Mouse (Mus musculus) G1E (cell line): ENCODE measurements around the gene Bex3. TPM values are rescaled to one million over a fixed set of nuclear protein-coding genes. Genes with fewer than 3 reads are reported as not detected.
"Not testable (repeated sequence)": the region's sequence is repeated elsewhere in the genome, so short reads cannot be mapped to it uniquely, and the experiment has no call there.

ENCODE experiments used
- ATAC-seq: 2 replicates; pipeline ENCODE4 v1.8.0; 2016; ENCODE audit warnings: mild to moderate bottlenecking; ENCODE audit not compliant: insufficient number of reproducible peaks, poor library complexity, low FRiP score, severe bottlenecking; ENCODE audit errors: extremely low read depth
- DNase-seq: peaks from one replicate; pipeline ENCODE4 v3.0.0; 2012; ENCODE audit warnings: low spot score
- H3K27me3 ChIP-seq: 2 replicates; pipeline ENCODE4 v1.6.1; 2012; ENCODE audit warnings: mild to moderate bottlenecking, low read length, inconsistent platforms; ENCODE audit not compliant: insufficient read depth
- H3K36me3 ChIP-seq: replicated peaks from 2 replicates; pipeline ENCODE3; 2012; ENCODE audit warnings: mild to moderate bottlenecking, inconsistent platforms
- H3K4me1 ChIP-seq: 2 replicates; pipeline ENCODE4 v1.6.1; 2012; ENCODE audit warnings: low read depth, low read length, inconsistent platforms, mixed read lengths; ENCODE audit not compliant: insufficient read depth
- H3K4me3 ChIP-seq: 2 replicates; pipeline ENCODE4 v1.5.1; 2012; ENCODE audit warnings: low read depth, mild to moderate bottlenecking, inconsistent platforms, low read length, moderate library complexity, mixed read lengths
- H3K9me3 ChIP-seq: replicated peaks from 2 replicates; pipeline ENCODE4 v1.6.1; 2012; ENCODE audit warnings: inconsistent platforms
- CTCF ChIP-seq: IDR thresholded peaks from 2 replicates; pipeline ENCODE4 v1.5.1; 2012; ENCODE audit warnings: low read depth, low read length, inconsistent platforms, mixed read lengths
- GATA1 ChIP-seq: IDR thresholded peaks from 2 replicates; pipeline ENCODE4 v1.6.1; 2012; ENCODE audit warnings: borderline replicate concordance, low read length, inconsistent platforms, mixed read lengths
- GATA2 ChIP-seq: IDR thresholded peaks from 2 replicates; pipeline ENCODE4 v1.6.1; 2012; ENCODE audit warnings: low read depth, low read length, inconsistent platforms, borderline replicate concordance
- POLR2AphosphoS5 ChIP-seq: IDR thresholded peaks from 2 replicates; pipeline ENCODE4 v1.6.1; 2012; ENCODE audit warnings: low read depth, low read length, inconsistent platforms; ENCODE audit not compliant: insufficient replicate concordance
- TAL1 ChIP-seq: conservative IDR thresholded peaks from 2 replicates; pipeline ENCODE4 v1.6.1; 2012; ENCODE audit warnings: low read depth, low read length, inconsistent platforms, mixed read lengths
- polyA plus RNA-seq: library from polyadenylated mRNA; stranded (reverse); fragments of >175 nt; gene quantifications from 2 replicates; pipeline ENCODE4 v1.2.3, GENCODE M21; 2012
- total RNA-seq, 2 experiments: library from RNA; stranded (forward) in 1 of 2; stranded (reverse) in 1 of 2; fragments of 200-1000 nt in 1 of 2; fragments of >200 nt in 1 of 2; fragmentation: Nextera tagmentation in 1 of 2; gene quantifications; 2 replicates each; pipeline ENCODE4 v1.2.3; 2014 to 2017

Gene Bex3
- total and polyA plus RNA-seq, 3 experiments, result 233 to 525 (median 293) TPM

DNA sequence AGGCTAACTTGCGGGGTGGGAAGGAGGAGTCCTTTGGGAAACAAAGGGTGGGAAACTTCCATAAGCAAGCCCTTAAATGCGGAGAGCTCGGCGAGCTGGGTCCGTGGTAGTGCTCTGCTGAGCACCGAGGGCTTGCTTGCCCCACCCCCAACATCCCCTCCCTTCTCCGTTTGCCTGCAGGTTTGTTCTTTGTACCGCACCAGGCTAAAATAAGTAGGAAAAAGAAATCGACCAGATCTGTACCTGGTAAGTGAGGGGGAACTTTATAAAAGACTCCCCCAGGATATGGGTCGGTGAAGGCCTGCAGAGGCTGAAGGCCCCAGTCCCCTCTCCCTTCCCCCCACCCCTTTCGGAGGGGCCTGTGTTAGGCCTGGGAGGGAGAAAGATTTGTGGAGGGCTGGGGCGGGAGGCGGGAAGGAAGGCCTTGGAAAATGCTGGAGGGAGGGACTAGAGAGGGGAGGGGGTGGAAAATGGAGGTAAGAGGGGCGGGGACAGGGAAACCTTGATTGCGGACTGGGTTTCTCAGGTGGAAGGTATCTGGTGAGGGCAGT lies 24.5 kb upstream of the Bex3 start:
- no peak for DNase-seq
- ATAC-seq, result no peak
- no peak for TF ChIP-seq GATA1
- no peak for TF ChIP-seq CTCF
- no peak for TF ChIP-seq POLR2AphosphoS5
- TF ChIP-seq TAL1, result no peak
- no peak for TF ChIP-seq GATA2
- 0 out of 2 replicates have a peak, but pooled peaks cover 6% of the 10 kb centered on the region for H3K4me1 ChIP-seq
- no peaks in the 10 kb centered on the region for H3K27me3 ChIP-seq
- peaks cover 16% of the 10 kb centered on the region for H3K36me3 ChIP-seq
- H3K4me3 ChIP-seq, result peak overlapping the region; percentile 70
- H3K9me3 ChIP-seq, result no peaks in the 10 kb centered on the region

DNA sequence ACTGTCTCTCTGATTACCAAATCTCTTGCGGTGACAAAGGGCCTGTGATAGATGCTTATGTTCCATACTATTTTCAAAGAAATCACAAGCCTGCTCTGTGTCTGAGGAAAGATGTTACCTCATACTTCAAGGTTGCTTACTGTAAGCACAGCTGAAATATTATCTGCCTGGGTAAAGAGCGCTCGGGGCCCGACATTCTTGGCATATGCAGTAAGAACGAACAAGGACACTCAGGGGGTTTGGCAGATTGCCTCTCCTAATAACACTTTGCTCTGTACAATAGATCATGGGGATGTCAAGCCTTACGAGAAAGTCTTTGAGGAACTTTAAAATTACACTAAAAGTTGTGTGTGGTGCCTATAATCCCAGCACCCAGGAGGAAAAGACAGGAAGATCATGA lies 21.2 kb upstream of the Bex3 start:
- ATAC-seq (no peak), DNase-seq (no peak)
- TF ChIP-seq POLR2AphosphoS5 (no peak), GATA1 (no peak), CTCF (no peak), TAL1 (no peak), GATA2 (no peak)
- Histone ChIP-seq H3K36me3 (peaks cover 16% of the 10 kb centered on the region), H3K4me1 (peaks cover 9% of the 10 kb centered on the region; the same call in 1 of the 2 replicates), H3K4me3 (no peak overlapping the region), H3K27me3 (no peaks in the 10 kb centered on the region), H3K9me3 (no peaks in the 10 kb centered on the region)

DNA sequence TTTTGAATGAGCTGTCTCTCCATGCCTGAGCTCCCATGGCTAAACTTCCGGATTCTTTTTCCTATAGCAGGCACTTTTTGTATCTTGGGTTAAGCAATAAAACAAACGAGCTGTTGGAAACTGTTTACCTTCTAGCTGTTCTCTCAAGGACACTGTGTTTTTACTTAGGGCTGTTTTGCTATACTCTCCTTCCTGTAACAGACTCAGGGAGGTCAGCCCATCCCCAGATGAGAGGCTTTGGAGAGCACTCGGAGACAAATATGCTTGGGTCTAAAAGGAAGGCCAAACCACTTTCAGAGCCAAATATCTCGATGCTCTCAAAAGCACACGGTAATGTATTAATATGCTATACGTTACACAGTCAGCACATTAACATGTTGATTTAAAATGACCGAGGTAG lies 20.4 kb upstream of the Bex3 start:
- H3K27me3 ChIP-seq, result no peaks in the 10 kb centered on the region
- DNase-seq (no peak), ATAC-seq (no peak)
- H3K36me3 ChIP-seq, result peaks cover 16% of the 10 kb centered on the region
- no peak overlapping the region for H3K4me3 ChIP-seq
- TF ChIP-seq CTCF (no peak), GATA2 (no peak), GATA1 (no peak), POLR2AphosphoS5 (no peak), TAL1 (no peak)
- peaks cover 9% of the 10 kb centered on the region; the same call in 1 of the 2 replicates for H3K4me1 ChIP-seq
- no peaks in the 10 kb centered on the region for H3K9me3 ChIP-seq

DNA sequence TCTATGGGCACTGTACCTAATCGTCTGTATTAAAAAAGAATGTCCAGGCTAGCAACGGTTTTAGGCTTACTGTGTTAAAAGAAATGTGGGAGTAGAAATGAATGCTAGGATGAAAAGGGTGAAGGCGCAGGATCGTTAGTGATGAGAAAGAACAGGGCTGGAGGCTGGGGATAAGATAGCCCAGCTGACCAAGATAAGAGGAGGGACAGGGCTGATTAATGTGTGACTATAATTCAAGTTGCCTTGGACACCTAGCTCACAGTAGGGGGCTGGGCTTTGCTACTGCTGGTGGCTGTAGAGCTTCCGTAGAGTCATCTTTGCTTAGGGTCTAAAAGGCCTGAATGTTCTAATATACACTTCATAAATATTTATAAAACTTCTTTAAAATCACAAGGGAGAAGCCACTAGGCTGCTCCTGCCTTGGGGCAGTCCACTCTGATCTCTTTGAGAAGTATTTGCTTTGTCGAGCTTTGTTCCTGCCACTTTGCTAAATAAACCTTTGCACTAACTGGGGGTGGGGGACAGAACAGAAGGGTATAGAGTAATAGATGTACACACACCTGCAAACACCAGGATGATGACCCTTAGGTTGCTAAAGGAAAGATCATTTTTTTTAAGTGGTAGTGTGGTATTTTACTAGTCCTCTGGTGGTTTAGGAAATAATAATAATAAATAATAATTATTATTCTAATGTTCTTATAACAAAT lies 17.9 kb upstream of the Bex3 start:
- Histone ChIP-seq H3K4me1 (peaks cover 3% of the 10 kb centered on the region; the same call in 1 of the 2 replicates), H3K27me3 (no peaks in the 10 kb centered on the region), H3K4me3 (no peak overlapping the region), H3K9me3 (no peaks in the 10 kb centered on the region), H3K36me3 (peaks cover 10% of the 10 kb centered on the region)
- ATAC-seq (no peak), DNase-seq (no peak)
- TF ChIP-seq GATA2 (no peak), TAL1 (no peak), CTCF (no peak), GATA1 (no peak), POLR2AphosphoS5 (no peak)

DNA sequence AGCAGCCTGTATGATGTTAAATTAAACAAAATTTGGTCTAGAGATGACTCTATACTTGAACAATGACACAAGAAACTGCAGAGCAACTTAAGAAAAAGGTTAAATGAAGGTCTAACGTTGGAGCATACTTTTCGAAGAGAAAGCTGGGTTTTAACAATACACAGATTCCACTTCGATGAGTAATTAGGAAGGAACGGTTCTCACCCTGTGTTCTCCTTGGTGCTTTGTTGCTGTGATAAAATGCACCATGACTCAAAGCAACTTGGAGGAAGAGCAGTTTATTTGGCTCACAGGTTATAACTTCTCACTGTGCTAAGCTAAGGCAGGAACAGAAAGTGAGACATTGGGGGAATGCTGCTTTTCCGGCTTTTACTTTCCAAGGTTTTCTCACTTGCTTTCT lies 2.3 kb upstream of the Bex3 start:
- peaks cover 13% of the 10 kb centered on the region for H3K36me3 ChIP-seq
- no peak for ATAC-seq
- TF ChIP-seq CTCF, result no peak
- no peak for TF ChIP-seq GATA1
- no peak for TF ChIP-seq POLR2AphosphoS5
- no peak for TF ChIP-seq TAL1
- no peak for TF ChIP-seq GATA2

DNA sequence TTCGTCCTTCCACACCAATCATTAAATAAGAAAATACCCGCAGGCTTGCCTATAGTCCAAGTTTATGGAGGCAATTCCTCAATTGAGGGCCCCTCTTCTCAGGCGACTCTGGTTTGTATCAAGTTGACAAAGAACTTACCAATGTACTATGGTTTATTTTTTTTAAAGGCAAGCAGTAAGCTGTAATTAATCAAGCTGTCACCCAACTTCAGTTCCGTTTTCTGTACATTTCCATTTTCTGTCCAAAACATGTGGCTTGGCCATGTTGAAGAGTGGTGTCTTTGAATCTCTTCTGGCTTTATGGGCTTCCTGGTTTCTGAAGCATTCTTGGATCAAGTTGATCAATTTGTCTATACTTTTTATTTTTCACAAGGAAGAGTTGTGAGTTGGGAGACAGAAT lies 1.9 kb upstream of the Bex3 start:
- ATAC-seq, result no peak
- no peak for TF ChIP-seq CTCF
- no peak for TF ChIP-seq POLR2AphosphoS5
- TF ChIP-seq TAL1, result no peak
- TF ChIP-seq GATA1, result no peak
- TF ChIP-seq GATA2, result no peak
- peaks cover 13% of the 10 kb centered on the region for H3K36me3 ChIP-seq
- DNase-seq, result no peak
- no peaks in the 10 kb centered on the region for H3K9me3 ChIP-seq
- H3K4me3 ChIP-seq, result no peak overlapping the region
- H3K4me1 ChIP-seq, result peaks cover 8% of the 10 kb centered on the region
- no peaks in the 10 kb centered on the region for H3K27me3 ChIP-seq

More for the DNA sequence above, 2.3 kb upstream of the Bex3 start:
- H3K4me3 ChIP-seq, result no peak overlapping the region
- no peaks in the 10 kb centered on the region for H3K27me3 ChIP-seq
- DNase-seq, result no peak
- H3K9me3 ChIP-seq, result no peaks in the 10 kb centered on the region
- peaks cover 8% of the 10 kb centered on the region for H3K4me1 ChIP-seq

DNA sequence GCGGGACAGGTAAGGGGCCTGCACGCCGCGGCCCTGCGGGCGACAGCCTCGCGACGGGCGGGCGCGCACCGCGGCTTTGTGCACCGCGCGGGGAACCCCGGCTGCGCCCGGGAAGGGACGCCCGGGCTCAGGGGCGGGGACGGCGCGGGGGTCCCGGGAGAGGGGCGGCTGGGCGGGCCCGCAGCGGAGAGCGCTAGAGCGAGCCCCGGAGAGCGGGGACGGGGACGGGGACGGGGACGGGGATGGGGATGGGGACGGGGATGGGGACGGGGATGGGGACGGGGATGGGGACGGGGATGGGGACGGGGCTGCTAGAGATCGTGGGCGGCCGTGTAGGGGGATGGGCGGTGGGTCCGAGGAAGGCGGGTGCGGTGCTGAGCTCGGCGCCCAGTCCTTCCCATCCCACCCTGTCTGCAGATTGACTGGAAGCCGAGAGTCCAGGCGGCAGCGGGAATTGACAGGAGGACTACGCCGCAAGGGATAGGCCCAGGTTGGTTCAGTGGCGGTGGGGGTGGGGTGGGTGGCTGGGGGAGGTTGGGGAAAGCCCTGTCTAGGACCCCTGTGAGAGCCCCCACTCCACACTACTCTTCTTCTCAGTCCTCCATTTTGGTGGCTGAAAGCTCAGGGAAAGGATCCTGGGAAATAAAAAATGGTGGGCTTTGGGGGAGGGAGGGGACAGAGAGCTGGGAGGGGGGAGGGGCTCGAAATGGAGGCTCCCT lies 499 bp downstream of the Bex3 start:
- Histone ChIP-seq H3K36me3 (peaks cover 13% of the 10 kb centered on the region), H3K4me3 (peak overlapping the region; percentile 68)
- H3K9me3 ChIP-seq, H3K4me1 ChIP-seq, H3K27me3 ChIP-seq: not testable (repeated sequence)
- ATAC-seq (0 out of 2 replicates have a peak, but pooled peaks have one; percentile 30), DNase-seq (peak; percentile 5)
